Mouse (Mus musculus) heart, embryonic 15.5 days (tissue): ENCODE measurements around the gene Gtf2ird1. TPM values are rescaled to one million over a fixed set of nuclear protein-coding genes. Genes with fewer than 3 reads are reported as not detected.
A peak's percentile ranks its signal among the peaks of the same experiment; 100 is the strongest.

Experiments
- ATAC-seq: fragments of 200-750 bp; cut with Nextera tagmentation; replicated peaks from 2 replicates; pipeline ENCODE4 v1.8.0; 2017; ENCODE audit warnings: low read depth, moderate TSS enrichment; ENCODE audit not compliant: insufficient number of reproducible peaks, insufficient read depth, low FRiP score
- H3K27ac ChIP-seq: fragments of 300-500 bp; sonication (generic); 2 replicates; pipeline ENCODE4 v1.5.1; 2015; ENCODE audit warnings: mild to moderate bottlenecking, inconsistent platforms
- H3K27me3 ChIP-seq: fragments of 300-500 bp; sonication (generic); 2 replicates; pipeline ENCODE4 v1.6.1; 2015; ENCODE audit warnings: inconsistent platforms
- H3K36me3 ChIP-seq: fragments of 300-500 bp; sonication (generic); 2 replicates; pipeline ENCODE4 v1.6.1; 2015; ENCODE audit warnings: mild to moderate bottlenecking, inconsistent platforms
- H3K4me1 ChIP-seq: fragments of 300-500 bp; sonication (generic); replicated peaks from 2 replicates; pipeline ENCODE4 v1.6.1; 2015; ENCODE audit warnings: inconsistent platforms
- H3K4me2 ChIP-seq: fragments of 300-500 bp; sonication (generic); 2 replicates; pipeline ENCODE4 v1.6.1; 2015; ENCODE audit warnings: inconsistent platforms, mild to moderate bottlenecking, moderate library complexity
- H3K4me3 ChIP-seq: fragments of 300-500 bp; sonication (generic); 2 replicates; pipeline ENCODE4 v1.5.1; 2015; ENCODE audit warnings: mild to moderate bottlenecking, inconsistent platforms
- H3K9ac ChIP-seq: fragments of 300-500 bp; sonication (generic); 2 replicates; pipeline ENCODE4 v1.6.1; 2015; ENCODE audit warnings: mild to moderate bottlenecking, inconsistent platforms
- H3K9me3 ChIP-seq: fragments of 300-500 bp; sonication (generic); replicated peaks from 2 replicates; pipeline ENCODE4 v1.6.1; 2016; ENCODE audit warnings: inconsistent platforms
- WGBS: fragments of 180-500 bp; shearing (Covaris S2); methylation state at CpG from one replicate; pipeline ENCODE4 v1.1.7; 2015; ENCODE audit warnings: mixed read lengths; 5-methylcytosine and 5-hydroxymethylcytosine counted together
- polyA plus RNA-seq: library from polyadenylated mRNA; unstranded; fragments of >200 nt; fragmentation: Nextera tagmentation; extraction: Ambion mirVana; gene quantifications from 2 replicates; pipeline ENCODE4 v1.2.1, GENCODE M21; 2015

Gtf2ird1 gene
- polyA plus RNA-seq, 1 experiment from 2014 or later: 47.3 TPM

GRCm38 (mm10) chr5:134427664-134428063, 28.9 kb downstream of the Gtf2ird1 start:
- H3K4me2 ChIP-seq: no peak overlapping the region
- H3K9ac ChIP-seq: no peak overlapping the region
- H3K4me1 ChIP-seq: peaks cover 21% of the 10 kb centered on the region
- WGBS: 91% methylated on average over 9 of the region's 9 CpGs
- ATAC-seq: no peak
- H3K36me3 ChIP-seq: no peaks in the 10 kb centered on the region
- no peak overlapping the region for H3K27ac ChIP-seq
- H3K27me3 ChIP-seq: no peaks in the 10 kb centered on the region
- H3K4me3 ChIP-seq: no peak overlapping the region
- no peaks in the 10 kb centered on the region for H3K9me3 ChIP-seq

GRCm38 (mm10) chr5:134425601-134426000, 30.9 kb downstream of the Gtf2ird1 start:
- H3K27me3 ChIP-seq: no peaks in the 10 kb centered on the region
- 80% methylated on average over 8 of the region's 8 CpGs for WGBS
- no peak overlapping the region for H3K27ac ChIP-seq
- H3K36me3 ChIP-seq: no peaks in the 10 kb centered on the region
- no peak for ATAC-seq
- no peak overlapping the region for H3K4me3 ChIP-seq
- H3K9ac ChIP-seq: no peak overlapping the region
- no peaks in the 10 kb centered on the region for H3K9me3 ChIP-seq
- H3K4me2 ChIP-seq: no peak overlapping the region
- H3K4me1 ChIP-seq: peaks cover 28% of the 10 kb centered on the region

- Histone ChIP-seq H3K4me1 (peaks cover 37% of the 10 kb centered on the region), H3K4me2 (no peak overlapping the region), H3K9me3 (no peaks in the 10 kb centered on the region), H3K27ac (no peak overlapping the region), H3K9ac (no peak overlapping the region), H3K4me3 (no peak overlapping the region), H3K36me3 (no peaks in the 10 kb centered on the region), H3K27me3 (no peaks in the 10 kb centered on the region)
- 79% methylated on average over 5 of the region's 5 CpGs for WGBS
- no peak for ATAC-seq
Measured at GRCm38 (mm10) chr5:134423930-134424329, 32.6 kb downstream of the Gtf2ird1 start.

- no peak for ATAC-seq
- no peaks in the 10 kb centered on the region for H3K9me3 ChIP-seq
- H3K36me3 ChIP-seq: no peaks in the 10 kb centered on the region
- no peaks in the 10 kb centered on the region for H3K27me3 ChIP-seq
- no peak overlapping the region for H3K4me3 ChIP-seq
- no peak overlapping the region for H3K4me2 ChIP-seq
- H3K27ac ChIP-seq: no peak overlapping the region
- H3K9ac ChIP-seq: no peak overlapping the region
- WGBS: 90% methylated on average over 6 of the region's 6 CpGs
- H3K4me1 ChIP-seq: peaks cover 42% of the 10 kb centered on the region
Measured at GRCm38 (mm10) chr5:134423372-134423771, 33.1 kb downstream of the Gtf2ird1 start.

GRCm38 (mm10) chr5:134422265-134422925, 34.1 kb downstream of the Gtf2ird1 start:
- Histone ChIP-seq H3K4me1 (peaks cover 45% of the 10 kb centered on the region), H3K9me3 (no peaks in the 10 kb centered on the region)
- WGBS: 90% methylated on average over 12 of the region's 12 CpGs

GRCm38 (mm10) chr5:134421061-134421460, 35.5 kb downstream of the Gtf2ird1 start:
- no peaks in the 10 kb centered on the region for H3K27me3 ChIP-seq
- H3K9me3 ChIP-seq: no peaks in the 10 kb centered on the region
- H3K9ac ChIP-seq: no peak overlapping the region
- peaks cover 45% of the 10 kb centered on the region for H3K4me1 ChIP-seq
- H3K4me3 ChIP-seq: no peak overlapping the region
- ATAC-seq: peak; percentile 66
- peaks cover 10% of the 10 kb centered on the region; the same call in 1 of the 2 replicates for H3K36me3 ChIP-seq
- peak overlapping the region; percentile 78 for H3K27ac ChIP-seq
- H3K4me2 ChIP-seq: no peak overlapping the region
- 34% methylated on average over 9 of the region's 9 CpGs for WGBS

More at GRCm38 (mm10) chr5:134422265-134422925, 34.1 kb downstream of the Gtf2ird1 start:
- Histone ChIP-seq H3K27me3 (no peaks in the 10 kb centered on the region), H3K4me2 (no peak overlapping the region), H3K27ac (no peak overlapping the region), H3K9ac (no peak overlapping the region), H3K4me3 (no peak overlapping the region), H3K36me3 (0 out of 2 replicates have a peak, but pooled peaks cover 2% of the 10 kb centered on the region)
- ATAC-seq: no peak

GRCm38 (mm10) chr5:134419700-134420099, 36.8 kb downstream of the Gtf2ird1 start:
- Histone ChIP-seq H3K9ac (no peak overlapping the region), H3K4me2 (no peak overlapping the region), H3K4me1 (peaks cover 41% of the 10 kb centered on the region), H3K36me3 (peaks cover 19% of the 10 kb centered on the region; the same call in 1 of the 2 replicates), H3K27me3 (no peaks in the 10 kb centered on the region), H3K9me3 (no peaks in the 10 kb centered on the region), H3K4me3 (no peak overlapping the region), H3K27ac (no peak overlapping the region)
- WGBS: 86% methylated on average over 5 of the region's 5 CpGs
- ATAC-seq: no peak

- Histone ChIP-seq H3K4me1 (peaks cover 32% of the 10 kb centered on the region), H3K4me2 (no peak overlapping the region), H3K9me3 (no peaks in the 10 kb centered on the region), H3K4me3 (no peak overlapping the region), H3K9ac (no peak overlapping the region), H3K27me3 (no peaks in the 10 kb centered on the region), H3K27ac (no peak overlapping the region), H3K36me3 (peaks cover 30% of the 10 kb centered on the region)
- WGBS: 80% methylated on average over 6 of the region's 6 CpGs
- no peak for ATAC-seq
Measured at GRCm38 (mm10) chr5:134418315-134419074, 38.0 kb downstream of the Gtf2ird1 start.

- H3K27me3 ChIP-seq: no peaks in the 10 kb centered on the region
- no peak for ATAC-seq
- H3K4me3 ChIP-seq: no peak overlapping the region
- H3K36me3 ChIP-seq: peaks cover 65% of the 10 kb centered on the region
- peaks cover 15% of the 10 kb centered on the region for H3K4me1 ChIP-seq
- H3K4me2 ChIP-seq: no peak overlapping the region
- H3K27ac ChIP-seq: peak overlapping the region; percentile 69
- no peak overlapping the region for H3K9ac ChIP-seq
- 61% methylated on average over 2 of the region's 2 CpGs for WGBS
- H3K9me3 ChIP-seq: no peaks in the 10 kb centered on the region
Measured at GRCm38 (mm10) chr5:134412341-134412740, 44.2 kb downstream of the Gtf2ird1 start.

- no peaks in the 10 kb centered on the region for H3K9me3 ChIP-seq
- H3K9ac ChIP-seq: no peak overlapping the region
- H3K27me3 ChIP-seq: no peaks in the 10 kb centered on the region
- peak; percentile 32 for ATAC-seq
- H3K27ac ChIP-seq: no peak overlapping the region
- peaks cover 15% of the 10 kb centered on the region for H3K4me1 ChIP-seq
- peaks cover 73% of the 10 kb centered on the region for H3K36me3 ChIP-seq
- no peak overlapping the region for H3K4me3 ChIP-seq
- WGBS: 90% methylated on average over 7 of the region's 7 CpGs
- no peak overlapping the region for H3K4me2 ChIP-seq
Measured at GRCm38 (mm10) chr5:134410307-134410836, 46.1 kb downstream of the Gtf2ird1 start.

- Histone ChIP-seq H3K9ac (no peak overlapping the region), H3K9me3 (no peaks in the 10 kb centered on the region), H3K36me3 (peaks cover 74% of the 10 kb centered on the region), H3K27ac (no peak overlapping the region), H3K4me3 (no peak overlapping the region), H3K4me1 (peaks cover 15% of the 10 kb centered on the region), H3K4me2 (no peak overlapping the region), H3K27me3 (no peaks in the 10 kb centered on the region)
- peak; percentile 48 for ATAC-seq
- 96% methylated on average over 6 of the region's 6 CpGs for WGBS
Measured at GRCm38 (mm10) chr5:134409606-134410306, 46.8 kb downstream of the Gtf2ird1 start.
